Mouse (Mus musculus): ENCODE data around the gene Cdkn2c.
A peak's percentile ranks its signal among the peaks of the same experiment; 100 is the strongest.

The Cdkn2c gene

DNA sequence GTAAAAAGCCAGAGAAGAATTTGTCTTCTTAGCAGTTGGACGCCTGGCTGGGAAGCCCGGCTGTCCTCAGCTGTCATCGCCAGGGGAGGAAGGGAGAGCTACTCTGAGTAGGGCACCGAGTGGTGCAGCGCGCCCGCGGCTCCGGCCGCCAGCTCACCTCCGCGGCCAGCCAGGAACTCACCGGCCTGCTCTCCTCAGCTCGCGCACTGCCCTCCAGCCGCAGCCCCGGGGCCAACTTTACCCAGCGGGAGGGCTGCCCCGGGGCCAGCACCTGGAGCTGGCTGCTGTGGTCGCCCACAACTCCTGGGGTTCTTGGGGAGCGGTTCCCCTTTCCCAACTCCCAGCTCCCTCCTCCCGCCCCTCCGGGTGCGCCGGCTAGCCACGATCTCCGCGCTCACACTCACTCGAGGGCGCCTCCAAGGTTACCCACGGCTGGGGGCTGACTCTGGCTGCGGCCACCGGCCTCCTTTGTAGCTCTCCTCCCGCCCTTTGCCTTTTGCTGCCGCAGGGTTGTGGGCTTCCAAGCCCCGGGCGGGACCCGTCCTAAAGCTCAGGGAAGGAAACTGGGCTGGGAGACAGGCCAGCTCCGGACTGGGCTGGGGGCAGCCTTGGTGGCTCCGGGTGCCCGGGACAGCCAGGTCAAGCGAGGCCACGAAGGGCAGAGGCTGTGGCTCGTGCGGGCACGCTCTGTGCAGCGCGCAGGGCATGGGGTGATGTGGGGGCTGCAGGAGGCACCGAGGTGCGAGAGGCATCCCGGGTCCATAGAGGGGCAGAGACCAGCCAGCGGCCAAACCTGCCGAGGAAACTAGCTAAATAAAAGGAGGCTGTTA is 9.8 kb downstream of the Cdkn2c start:
- DNase-seq (ENCODE audit: low spot score in 2 of 2): no peak

- no peak for DNase-seq (ENCODE audit: low spot score in 2 of 2)
Measured at GRCm38 (mm10) chr4:109656301-109656700, 10.7 kb downstream of the Cdkn2c start.

- DNase-seq (ENCODE audit: low spot score in 2 of 2): no peak
Measured at GRCm38 (mm10) chr4:109655738-109656137, 11.3 kb downstream of the Cdkn2c start.

DNA sequence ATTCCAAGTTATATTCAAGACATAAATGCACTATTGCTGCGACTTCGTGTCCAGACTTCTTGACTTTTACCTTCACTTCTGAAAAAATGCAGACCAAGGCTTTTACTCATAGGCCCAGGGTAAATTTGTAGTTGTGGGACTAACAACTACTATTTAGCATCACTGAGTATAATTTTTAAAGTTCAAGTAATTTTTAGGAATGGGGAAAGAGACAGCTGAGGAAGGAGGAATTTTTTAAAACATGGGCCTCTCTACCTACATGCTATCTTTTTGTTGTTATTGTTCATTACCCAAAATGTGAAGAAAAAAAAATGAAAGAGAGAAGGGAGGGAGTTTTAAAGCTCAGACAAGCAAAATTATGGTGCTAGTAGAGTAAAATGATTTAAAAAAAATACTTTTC is 12.3 kb downstream of the Cdkn2c start:
- no peak for DNase-seq (ENCODE audit: low spot score in 2 of 2)

DNA sequence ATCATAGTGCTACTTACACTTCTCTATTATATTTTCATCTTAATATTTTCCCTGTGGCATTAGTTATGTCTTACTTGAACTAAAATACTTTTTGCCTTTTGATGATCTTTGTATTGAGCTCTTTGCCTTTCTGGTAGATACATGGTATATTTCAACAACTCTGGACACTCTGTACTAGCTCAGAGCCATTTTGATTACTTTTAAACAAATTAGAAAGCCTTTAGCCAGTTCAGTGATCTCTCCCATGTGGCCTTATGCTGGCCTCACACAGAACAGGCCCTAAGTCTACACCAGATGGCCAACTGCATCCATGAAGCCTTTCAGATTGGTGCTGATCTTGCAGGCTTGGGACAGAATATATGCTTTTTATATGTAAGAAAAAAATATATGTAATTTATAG is 13.7 kb downstream of the Cdkn2c start:
- no peak for DNase-seq (ENCODE audit: low spot score in 2 of 2)

GRCm38 (mm10) chr4:109649331-109649730 is 17.7 kb downstream of the Cdkn2c start:
- no peak for DNase-seq (ENCODE audit: low spot score in 2 of 2)

GRCm38 (mm10) chr4:109647281-109647680 is 19.7 kb downstream of the Cdkn2c start:
- DNase-seq (ENCODE audit: low spot score in 2 of 2): no peak

GRCm38 (mm10) chr4:109641451-109641850 is 25.5 kb downstream of the Cdkn2c start:
- DNase-seq (ENCODE audit: low spot score in 2 of 2): no peak

GRCm38 (mm10) chr4:109640141-109640540 is 26.8 kb downstream of the Cdkn2c start:
- DNase-seq (ENCODE audit: low spot score in 2 of 2): no peak

DNA sequence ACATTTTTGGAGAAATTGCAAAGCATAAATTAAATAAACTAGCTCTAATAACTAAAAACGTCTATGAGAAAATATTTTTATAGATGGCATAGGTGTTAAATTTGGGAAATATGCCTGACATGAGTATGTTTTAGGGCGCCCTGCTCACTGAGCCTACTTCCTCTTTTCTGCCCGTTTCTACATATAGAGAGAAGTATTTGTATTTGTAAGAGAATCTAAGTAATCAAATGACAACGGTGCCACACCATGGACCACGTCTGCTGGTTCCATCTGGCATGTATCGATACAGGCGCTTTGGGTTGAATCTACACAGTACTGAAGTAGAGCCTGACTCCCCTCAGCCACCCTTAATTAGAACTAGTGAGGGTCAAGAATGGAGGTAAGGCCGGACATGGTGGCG is 27.6 kb downstream of the Cdkn2c start:
- no peak for DNase-seq (ENCODE audit: low spot score in 2 of 2)

GRCm38 (mm10) chr4:109634971-109635370 is 32.0 kb downstream of the Cdkn2c start:
- no peak for DNase-seq (ENCODE audit: low spot score in 2 of 2)

- peak; percentile 3 to 17 for DNase-seq (ENCODE audit: low spot score in 2 of 2)
Measured at GRCm38 (mm10) chr4:109631029-109631428, 36.0 kb downstream of the Cdkn2c start.

DNA sequence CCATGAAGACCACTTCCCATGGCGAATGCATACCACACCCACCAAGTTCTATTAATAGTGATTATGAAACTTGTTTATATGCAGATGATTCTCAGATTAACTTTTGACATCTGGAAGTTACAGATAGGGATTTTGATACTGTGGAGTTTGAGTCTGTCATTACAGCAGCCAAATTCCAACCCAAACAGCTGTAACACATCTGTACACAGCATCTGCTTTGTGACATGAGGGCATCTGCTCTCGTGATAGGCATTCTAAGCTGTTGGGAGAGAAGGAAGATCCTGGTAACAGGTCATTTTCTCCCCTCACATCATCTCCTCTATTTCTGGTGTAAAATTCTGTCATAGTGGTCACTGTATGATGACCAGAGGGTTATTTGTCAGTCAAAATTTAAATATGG is 36.8 kb downstream of the Cdkn2c start:
- DNase-seq (ENCODE audit: low spot score in 2 of 2): no peak

GRCm38 (mm10) chr4:109612596-109612995 is 54.4 kb downstream of the Cdkn2c start:
- no peak for DNase-seq (ENCODE audit: low spot score in 2 of 2)
